Mouse (Mus musculus): ENCODE measurements around the gene Col6a2. TPM values are rescaled to one million over a fixed set of nuclear protein-coding genes. Genes with fewer than 3 reads are reported as not detected.

Col6a2 gene
- polyA plus RNA-seq (2012; rRNA removed) (4.8 and 5.7 TPM in 2 replicates), polyA plus RNA-seq (2014; fragmentation: Nextera tagmentation; extraction: Ambion mirVana) (2.6 and 3.7 TPM in 2 replicates)

DNA sequence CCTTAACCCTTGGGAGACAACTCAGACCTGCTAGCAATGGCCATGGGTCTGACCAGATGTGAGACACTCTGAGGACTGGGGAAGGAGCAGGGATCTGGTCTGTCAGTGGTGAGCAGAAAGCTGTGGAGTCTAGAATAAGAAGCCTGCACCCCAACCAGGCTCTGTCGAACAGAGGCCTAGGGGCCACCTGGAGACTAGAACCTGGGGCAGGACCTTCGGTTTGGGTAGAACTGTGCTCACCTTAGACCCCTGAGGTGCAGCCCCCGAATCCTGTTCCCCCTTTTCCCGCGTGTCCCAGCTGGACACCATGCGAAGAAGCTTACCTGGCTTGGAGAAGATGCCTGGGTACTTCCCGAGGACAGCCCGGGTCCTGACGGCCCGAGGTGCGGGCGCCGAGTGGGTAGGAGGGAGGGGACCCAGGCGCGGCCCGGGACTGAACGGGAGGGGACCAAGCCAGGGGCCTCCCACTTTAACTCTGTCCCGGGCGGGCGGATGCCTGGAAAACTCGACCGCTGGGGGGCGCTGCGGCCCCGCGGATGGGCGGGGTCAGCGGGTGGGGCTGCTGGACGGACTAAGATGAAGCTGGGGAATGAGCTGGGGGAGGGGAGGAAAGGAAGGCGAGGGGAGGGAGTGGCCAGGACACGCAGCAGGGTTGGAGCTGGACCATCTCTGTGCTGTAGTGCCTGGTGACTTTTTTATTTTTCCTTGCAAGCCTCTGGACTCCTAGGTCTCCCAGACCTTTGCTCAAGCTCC, at the start of gene Col6a2:
Gene Col6a2 (minus strand): TSS at position 703 of the 753 bp plus-strand sequence.
- WGBS (ENCODE audit: insufficient replicate concordance), result 3% methylated on average over 30 of the region's 31 CpGs
- Histone ChIP-seq H3K27me3 (ENCODE audit: control insufficient read depth, insufficient read depth, low read length) (no peaks in the 10 kb centered on the region), H3K27ac (no peak within 1 kb of the TSS), H3K4me3 (ENCODE audit: insufficient read depth in 1 of 2, low read depth in 2 of 2, low read length in 2 of 2) (peak within 1 kb of the TSS; percentile 18 to 31; a peak in 3 of 4 replicates), H3K9me3 (ENCODE audit: control insufficient read depth, low read length) (no peaks in the 10 kb centered on the region), H3K9ac (replicated peaks) (no peak within 1 kb of the TSS), H3K36me3 (replicated peaks; ENCODE audit: control insufficient read depth, insufficient read depth, low read depth) (no peaks in the 10 kb centered on the region), H3K4me2 (ENCODE audit: low read depth) (peak within 1 kb of the TSS; percentile 34), H3K4me1 (replicated peaks; ENCODE audit: control insufficient read depth in 2 of 2, insufficient read depth in 2 of 2, low read length in 1 of 2) (no peaks in the 10 kb centered on the region)
- peak in 2 of 3 experiments; percentile 1 to 20 for DNase-seq (ENCODE audit: low read depth in 3 of 3, low spot score in 3 of 3)
- ATAC-seq (ENCODE audit: insufficient read depth), result no peak
- TF ChIP-seq EP300 (IDR thresholded peaks at IDR 0.05; ENCODE audit: low read depth) (no peak), CTCF (IDR thresholded peaks at IDR 0.05; ENCODE audit: low read depth) (peak; percentile 65)

- Histone ChIP-seq H3K36me3 (replicated peaks; ENCODE audit: control insufficient read depth, insufficient read depth, low read depth) (no peaks in the 10 kb centered on the region), H3K27ac (no peak overlapping the region), H3K4me3 (ENCODE audit: insufficient read depth in 1 of 2, low read depth in 2 of 2, low read length in 2 of 2) (no peak overlapping the region), H3K4me2 (ENCODE audit: low read depth) (no peak overlapping the region), H3K9me3 (ENCODE audit: control insufficient read depth, low read length) (no peaks in the 10 kb centered on the region), H3K27me3 (ENCODE audit: control insufficient read depth, insufficient read depth, low read length) (no peaks in the 10 kb centered on the region), H3K4me1 (replicated peaks; ENCODE audit: control insufficient read depth in 2 of 2, insufficient read depth in 2 of 2, low read length in 1 of 2) (no peaks in the 10 kb centered on the region), H3K9ac (replicated peaks) (no peak overlapping the region)
- ATAC-seq (ENCODE audit: insufficient read depth) (no peak), DNase-seq (ENCODE audit: low read depth in 3 of 3, low spot score in 3 of 3) (no peak)
- 74% methylated on average over 9 of the region's 9 CpGs for WGBS (ENCODE audit: insufficient replicate concordance)
- TF ChIP-seq EP300 (IDR thresholded peaks at IDR 0.05; ENCODE audit: low read depth) (no peak), CTCF (IDR thresholded peaks at IDR 0.05; ENCODE audit: low read depth) (no peak)
These were observed 48.5 kb upstream of the Col6a2 start for GRCm38 (mm10) chr10:76671939-76672338.

GRCm38 (mm10) chr10:76668947-76669284, 45.5 kb upstream of the Col6a2 start:
- H3K27ac ChIP-seq, result no peak overlapping the region
- 35% methylated on average over 7 of the region's 7 CpGs for WGBS (ENCODE audit: insufficient replicate concordance)
- H3K9ac ChIP-seq (replicated peaks), result no peak overlapping the region
- no peaks in the 10 kb centered on the region for H3K9me3 ChIP-seq (ENCODE audit: control insufficient read depth, low read length)
- H3K27me3 ChIP-seq (ENCODE audit: control insufficient read depth, insufficient read depth, low read length), result no peaks in the 10 kb centered on the region
- TF ChIP-seq CTCF (IDR thresholded peaks at IDR 0.05; ENCODE audit: low read depth), result no peak
- no peak for TF ChIP-seq EP300 (IDR thresholded peaks at IDR 0.05; ENCODE audit: low read depth)
- no peak overlapping the region for H3K4me3 ChIP-seq (ENCODE audit: insufficient read depth in 1 of 2, low read depth in 2 of 2, low read length in 2 of 2)
- no peaks in the 10 kb centered on the region for H3K4me1 ChIP-seq (replicated peaks; ENCODE audit: control insufficient read depth in 2 of 2, insufficient read depth in 2 of 2, low read length in 1 of 2)
- H3K4me2 ChIP-seq (ENCODE audit: low read depth), result no peak overlapping the region
- no peaks in the 10 kb centered on the region for H3K36me3 ChIP-seq (replicated peaks; ENCODE audit: control insufficient read depth, insufficient read depth, low read depth)
- ATAC-seq (ENCODE audit: insufficient read depth) (no peak), DNase-seq (ENCODE audit: low read depth in 3 of 3, low spot score in 3 of 3) (no peak)

DNA sequence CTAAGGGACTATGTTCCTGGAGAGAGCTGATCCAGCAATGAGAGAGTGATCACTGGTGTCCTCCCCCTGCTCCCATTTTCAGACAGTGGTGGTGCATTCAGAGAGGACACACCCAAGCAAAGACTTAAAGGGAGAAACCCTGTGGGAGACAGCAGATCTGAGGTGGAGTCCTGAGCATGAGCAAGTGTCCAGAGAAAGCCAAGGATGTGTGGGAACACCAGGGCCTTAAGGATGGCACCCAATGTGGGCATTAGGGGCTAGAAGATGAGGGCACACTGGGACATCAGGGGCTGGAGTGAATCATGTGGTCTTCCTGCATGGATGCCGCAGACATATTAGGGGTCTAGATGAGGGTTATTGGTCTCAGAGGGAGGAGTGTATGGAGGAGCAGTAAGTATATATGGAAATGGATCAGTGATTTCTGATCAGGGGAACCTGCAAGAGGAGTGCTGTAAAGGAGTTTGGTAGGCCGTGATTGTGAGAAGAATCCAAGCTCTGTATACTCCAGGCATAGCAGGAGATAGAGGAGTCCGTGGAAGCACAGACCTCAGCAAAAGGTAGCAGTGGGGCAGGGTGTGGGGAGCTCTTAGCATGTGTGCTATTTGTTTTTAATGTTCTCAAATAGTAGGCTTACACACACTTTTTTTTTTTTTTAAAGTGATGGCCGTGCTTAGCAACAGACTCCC, 45.0 kb upstream of the Col6a2 start:
- DNase-seq (ENCODE audit: low read depth in 3 of 3, low spot score in 3 of 3) (no peak), ATAC-seq (ENCODE audit: insufficient read depth) (no peak)
- 70% methylated on average over 4 of the region's 4 CpGs for WGBS (ENCODE audit: insufficient replicate concordance)
- Histone ChIP-seq H3K4me2 (ENCODE audit: low read depth) (no peak overlapping the region), H3K36me3 (replicated peaks; ENCODE audit: control insufficient read depth, insufficient read depth, low read depth) (no peaks in the 10 kb centered on the region), H3K27ac (no peak overlapping the region), H3K4me3 (ENCODE audit: insufficient read depth in 1 of 2, low read depth in 2 of 2, low read length in 2 of 2) (no peak overlapping the region), H3K27me3 (ENCODE audit: control insufficient read depth, insufficient read depth, low read length) (no peaks in the 10 kb centered on the region), H3K9me3 (ENCODE audit: control insufficient read depth, low read length) (no peaks in the 10 kb centered on the region), H3K9ac (replicated peaks) (no peak overlapping the region), H3K4me1 (replicated peaks; ENCODE audit: control insufficient read depth in 2 of 2, insufficient read depth in 2 of 2, low read length in 1 of 2) (no peaks in the 10 kb centered on the region)
- no peak for TF ChIP-seq CTCF (IDR thresholded peaks at IDR 0.05; ENCODE audit: low read depth)
- TF ChIP-seq EP300 (IDR thresholded peaks at IDR 0.05; ENCODE audit: low read depth), result no peak

DNA sequence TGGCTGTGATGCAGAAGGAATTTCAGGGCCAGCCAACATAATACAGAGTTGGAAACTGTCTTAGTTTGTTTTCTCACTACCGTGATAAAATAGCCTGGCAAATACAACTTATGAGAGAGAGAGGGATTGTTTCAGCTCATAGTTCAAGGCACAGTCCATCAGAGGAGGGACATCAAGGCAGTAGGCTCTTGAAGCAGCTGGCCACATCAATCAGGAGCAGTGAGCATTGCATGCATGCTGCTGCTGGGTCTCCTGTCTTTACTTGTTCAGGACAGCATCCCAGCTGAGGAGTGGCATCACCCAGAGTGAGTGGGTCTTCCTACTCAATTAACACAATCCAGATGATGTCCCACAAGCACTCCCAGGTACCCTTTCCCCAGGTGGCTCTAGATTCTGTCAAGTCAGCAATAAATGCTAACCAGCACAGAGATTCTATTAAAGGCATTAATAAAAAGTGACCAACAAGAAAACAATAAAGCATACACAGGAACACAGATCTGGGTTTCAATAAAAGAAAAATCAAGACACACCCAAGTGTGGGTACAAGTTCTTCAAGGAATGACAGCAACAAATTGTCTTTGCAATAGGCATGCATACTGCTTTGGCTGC, 43.9 kb upstream of the Col6a2 start:
- Histone ChIP-seq H3K27me3 (ENCODE audit: control insufficient read depth, insufficient read depth, low read length) (no peaks in the 10 kb centered on the region), H3K9ac (replicated peaks) (no peak overlapping the region), H3K27ac (no peak overlapping the region), H3K4me3 (ENCODE audit: insufficient read depth in 1 of 2, low read depth in 2 of 2, low read length in 2 of 2) (no peak overlapping the region), H3K9me3 (ENCODE audit: control insufficient read depth, low read length) (no peaks in the 10 kb centered on the region), H3K36me3 (replicated peaks; ENCODE audit: control insufficient read depth, insufficient read depth, low read depth) (no peaks in the 10 kb centered on the region), H3K4me2 (ENCODE audit: low read depth) (no peak overlapping the region), H3K4me1 (replicated peaks; ENCODE audit: control insufficient read depth in 2 of 2, insufficient read depth in 2 of 2, low read length in 1 of 2) (no peaks in the 10 kb centered on the region)
- ATAC-seq (ENCODE audit: insufficient read depth), result no peak
- 47% methylated on average over 1 of the region's 1 CpGs for WGBS (ENCODE audit: insufficient replicate concordance)
- TF ChIP-seq EP300 (IDR thresholded peaks at IDR 0.05; ENCODE audit: low read depth) (no peak), CTCF (IDR thresholded peaks at IDR 0.05; ENCODE audit: low read depth) (no peak)
- no peak for DNase-seq (ENCODE audit: low read depth in 3 of 3, low spot score in 3 of 3)

Measured in liver, embryonic 14.5 days (tissue).